Mouse (Mus musculus): ENCODE measurements around the gene Mycn. TPM values are rescaled to one million over a fixed set of nuclear protein-coding genes. Genes with fewer than 3 reads are reported as not detected.
A peak's percentile ranks its signal among the peaks of the same experiment; 100 is the strongest.

Gene Mycn
- total and polyA plus RNA-seq, 2 experiments from 2014 or later: 24.8 to 45.1 TPM

DNA sequence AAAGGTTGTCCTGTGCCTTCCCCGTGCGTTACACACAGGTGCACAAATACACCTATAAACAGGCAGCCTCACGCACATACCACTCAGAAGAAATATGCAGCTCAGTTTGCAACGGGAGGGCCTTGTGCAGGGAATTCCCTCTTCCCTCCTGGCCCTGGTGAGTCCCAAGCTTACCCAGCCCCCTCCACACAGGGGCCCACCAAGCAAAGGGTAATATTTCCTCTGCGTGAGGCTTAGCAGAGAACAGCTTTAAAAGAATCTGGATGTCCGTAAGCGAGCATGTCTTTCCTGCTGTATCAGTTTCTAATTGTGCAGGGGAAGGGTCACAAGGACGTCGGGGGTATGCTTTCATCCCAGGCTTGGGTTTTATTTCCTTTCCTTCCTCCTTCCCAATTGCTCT, 25.4 kb downstream of the Mycn start:
- H3K27ac ChIP-seq (ENCODE audit: low read depth, low read length): no peak overlapping the region

DNA sequence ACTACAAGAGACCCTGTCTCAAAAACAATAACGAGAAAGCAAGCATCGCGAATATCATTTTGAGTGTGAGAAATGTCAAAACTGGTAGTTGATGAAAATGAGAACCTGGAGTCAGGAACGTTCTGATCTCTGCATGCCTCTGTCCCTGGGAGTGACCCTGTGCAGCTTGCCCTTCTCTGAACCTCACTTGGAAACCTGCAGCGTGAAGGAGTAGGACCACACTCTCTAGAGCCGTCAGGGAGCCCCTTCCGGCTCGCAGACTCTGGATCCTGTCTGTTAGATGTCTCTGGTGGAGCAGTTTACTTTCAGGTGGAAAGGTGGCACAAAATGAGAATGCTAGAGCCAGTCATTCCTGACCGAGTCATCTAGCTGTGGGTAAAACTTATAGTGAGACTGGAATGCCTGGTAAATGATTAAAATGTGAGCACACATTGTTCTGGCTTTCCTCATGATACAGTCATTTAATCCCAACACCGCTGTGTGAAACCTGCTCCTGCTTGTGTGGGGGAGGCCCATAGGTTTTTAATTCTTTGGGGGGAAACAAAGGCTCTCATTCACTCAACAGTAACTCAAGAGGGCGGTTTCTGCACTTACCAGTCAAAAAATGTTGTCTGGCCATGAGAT, 31.2 kb downstream of the Mycn start:
- WGBS: 88% methylated on average over 11 of the region's 11 CpGs
- no peak overlapping the region for H3K4me3 ChIP-seq (ENCODE audit: low read depth, low read length)
- no peak overlapping the region for H3K27ac ChIP-seq (ENCODE audit: low read depth, low read length)
- DNase-seq (ENCODE audit: low spot score) (no peak), ATAC-seq (ENCODE audit: low FRiP score) (no peak)
- no peaks in the 10 kb centered on the region for H3K9me3 ChIP-seq (ENCODE audit: low read length)
- H3K36me3 ChIP-seq (ENCODE audit: insufficient read depth, low read length): no peaks in the 10 kb centered on the region
- H3K27me3 ChIP-seq (ENCODE audit: insufficient read depth, low read length): no peaks in the 10 kb centered on the region
- no peak overlapping the region for H3K4me2 ChIP-seq (ENCODE audit: low read depth, low read length, poor library complexity, severe bottlenecking)
- H3K9ac ChIP-seq (replicated peaks; ENCODE audit: low read length, poor library complexity, severe bottlenecking): no peak overlapping the region
- no peak for TF ChIP-seq CTCF (IDR thresholded peaks at IDR 0.05)
- no peaks in the 10 kb centered on the region for H3K4me1 ChIP-seq (ENCODE audit: insufficient read depth, low read length)

More for the DNA sequence above, 25.4 kb downstream of the Mycn start:
- Histone ChIP-seq H3K36me3 (ENCODE audit: insufficient read depth, low read length) (no peaks in the 10 kb centered on the region), H3K4me1 (ENCODE audit: insufficient read depth, low read length) (no peaks in the 10 kb centered on the region), H3K9ac (replicated peaks; ENCODE audit: low read length, poor library complexity, severe bottlenecking) (no peak overlapping the region), H3K9me3 (ENCODE audit: low read length) (no peaks in the 10 kb centered on the region), H3K4me2 (ENCODE audit: low read depth, low read length, poor library complexity, severe bottlenecking) (no peak overlapping the region), H3K27me3 (ENCODE audit: insufficient read depth, low read length) (no peaks in the 10 kb centered on the region), H3K4me3 (ENCODE audit: low read depth, low read length) (no peak overlapping the region)
- DNase-seq (ENCODE audit: low spot score) (no peak), ATAC-seq (ENCODE audit: low FRiP score) (no peak)
- no peak for TF ChIP-seq CTCF (IDR thresholded peaks at IDR 0.05)
- WGBS: 62% methylated on average over 9 of the region's 9 CpGs

DNA sequence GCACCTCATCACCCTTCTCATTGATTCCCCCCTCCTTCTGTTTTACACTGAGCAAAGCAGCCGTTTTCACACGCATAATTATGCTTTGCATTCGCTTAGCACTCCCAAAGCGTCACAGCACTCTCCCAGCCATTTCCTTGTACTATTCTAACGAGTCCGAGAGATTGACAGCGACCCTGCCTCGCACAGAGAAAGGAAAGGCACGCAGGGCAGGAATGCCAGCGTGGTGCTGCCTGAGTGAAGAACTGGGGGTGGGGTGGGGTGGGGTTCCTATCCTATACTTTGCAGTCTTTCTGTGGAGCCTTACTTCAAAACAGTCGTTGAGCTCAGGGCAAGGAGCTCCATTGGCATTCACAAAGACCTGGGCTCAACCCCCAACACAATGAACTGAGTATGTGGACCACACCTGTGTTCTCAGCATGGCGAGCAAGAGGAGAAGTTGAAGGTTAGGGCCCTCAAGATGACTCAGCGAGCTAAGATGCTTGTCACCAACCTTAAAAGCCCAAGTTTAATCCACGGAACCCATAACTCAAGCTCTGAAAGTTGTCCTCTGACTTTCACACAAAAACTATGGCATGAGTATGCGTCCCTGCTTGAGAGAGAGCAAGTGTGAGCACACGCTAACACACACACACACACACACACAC, 32.0 kb downstream of the Mycn start:
- WGBS: 45% methylated on average over 16 of the region's 16 CpGs
- Histone ChIP-seq H3K4me3 (ENCODE audit: low read depth, low read length) (no peak overlapping the region), H3K9me3 (ENCODE audit: low read length) (no peaks in the 10 kb centered on the region), H3K4me2 (ENCODE audit: low read depth, low read length, poor library complexity, severe bottlenecking) (no peak overlapping the region), H3K4me1 (ENCODE audit: insufficient read depth, low read length) (0 out of 2 replicates have a peak, but pooled peaks cover under 1% of the 10 kb centered on the region), H3K9ac (replicated peaks; ENCODE audit: low read length, poor library complexity, severe bottlenecking) (no peak overlapping the region), H3K36me3 (ENCODE audit: insufficient read depth, low read length) (no peaks in the 10 kb centered on the region), H3K27ac (ENCODE audit: low read depth, low read length) (no peak overlapping the region), H3K27me3 (ENCODE audit: insufficient read depth, low read length) (no peaks in the 10 kb centered on the region)
- TF ChIP-seq CTCF (IDR thresholded peaks at IDR 0.05): no peak
- DNase-seq (ENCODE audit: low spot score) (no peak), ATAC-seq (ENCODE audit: low FRiP score) (no peak)

DNA sequence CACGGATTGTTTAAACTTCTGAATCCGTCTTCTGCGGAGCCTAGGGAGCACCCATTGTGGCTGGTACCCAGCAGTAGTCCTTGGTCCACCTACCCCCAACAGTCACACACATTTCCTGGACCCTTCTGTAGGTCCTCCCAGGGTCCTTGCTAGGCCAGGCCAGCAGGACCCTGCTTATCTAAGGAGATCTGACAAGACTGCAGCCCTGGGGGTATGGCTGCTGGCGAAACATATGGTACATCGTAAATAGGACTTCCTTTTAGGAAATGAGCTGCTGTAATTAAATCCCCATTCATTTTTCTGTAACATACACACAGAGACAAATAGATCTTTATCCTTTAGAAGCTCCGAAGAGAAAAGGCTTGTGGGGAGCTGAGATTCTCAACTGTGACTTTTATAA, 34.9 kb downstream of the Mycn start:
- no peak for ATAC-seq (ENCODE audit: low FRiP score)
- WGBS: 50% methylated on average over 6 of the region's 6 CpGs
- no peaks in the 10 kb centered on the region for H3K9me3 ChIP-seq (ENCODE audit: low read length)
- no peak overlapping the region for H3K27ac ChIP-seq (ENCODE audit: low read depth, low read length)
- TF ChIP-seq CTCF (IDR thresholded peaks at IDR 0.05): no peak
- no peak overlapping the region for H3K9ac ChIP-seq (replicated peaks; ENCODE audit: low read length, poor library complexity, severe bottlenecking)
- no peak overlapping the region for H3K4me2 ChIP-seq (ENCODE audit: low read depth, low read length, poor library complexity, severe bottlenecking)
- H3K4me3 ChIP-seq (ENCODE audit: low read depth, low read length): no peak overlapping the region
- no peak for DNase-seq (ENCODE audit: low spot score)
- no peaks in the 10 kb centered on the region for H3K27me3 ChIP-seq (ENCODE audit: insufficient read depth, low read length)
- peaks cover 11% of the 10 kb centered on the region; the same call in 1 of the 2 replicates for H3K4me1 ChIP-seq (ENCODE audit: insufficient read depth, low read length)
- H3K36me3 ChIP-seq (ENCODE audit: insufficient read depth, low read length): no peaks in the 10 kb centered on the region

GRCm38 (mm10) chr12:12906321-12906720, 35.4 kb downstream of the Mycn start:
- Histone ChIP-seq H3K4me2 (ENCODE audit: low read depth, low read length, poor library complexity, severe bottlenecking) (no peak overlapping the region), H3K9me3 (ENCODE audit: low read length) (no peaks in the 10 kb centered on the region), H3K4me3 (ENCODE audit: low read depth, low read length) (no peak overlapping the region), H3K9ac (replicated peaks; ENCODE audit: low read length, poor library complexity, severe bottlenecking) (no peak overlapping the region), H3K27ac (ENCODE audit: low read depth, low read length) (no peak overlapping the region), H3K27me3 (ENCODE audit: insufficient read depth, low read length) (no peaks in the 10 kb centered on the region), H3K4me1 (ENCODE audit: insufficient read depth, low read length) (peaks cover 11% of the 10 kb centered on the region; the same call in 1 of the 2 replicates), H3K36me3 (ENCODE audit: insufficient read depth, low read length) (no peaks in the 10 kb centered on the region)
- ATAC-seq (ENCODE audit: low FRiP score) (no peak), DNase-seq (ENCODE audit: low spot score) (peak; percentile 14)
- WGBS: 46% methylated on average over 8 of the region's 8 CpGs
- no peak for TF ChIP-seq CTCF (IDR thresholded peaks at IDR 0.05)

DNA sequence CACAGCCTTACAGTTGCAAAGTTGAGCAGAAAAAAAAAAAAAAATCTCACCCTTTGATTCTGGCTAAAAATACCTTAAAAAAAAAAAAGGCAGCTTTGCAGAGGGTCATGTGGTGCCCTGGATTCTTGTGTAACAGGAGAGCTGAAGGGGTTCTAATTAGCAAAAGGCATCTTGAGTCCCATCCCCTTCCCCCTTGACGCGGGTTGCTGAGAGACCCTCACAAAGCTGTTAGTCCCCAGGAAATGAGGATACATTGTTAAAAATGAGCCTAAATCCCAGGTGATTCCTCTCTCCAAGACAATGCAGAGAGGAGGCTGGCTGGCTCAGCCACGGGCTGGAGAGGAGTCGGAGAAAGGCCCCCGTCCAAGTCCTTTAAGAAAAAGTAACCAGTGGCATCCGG, 36.6 kb downstream of the Mycn start:
- no peaks in the 10 kb centered on the region for H3K36me3 ChIP-seq (ENCODE audit: insufficient read depth, low read length)
- no peak overlapping the region for H3K4me3 ChIP-seq (ENCODE audit: low read depth, low read length)
- H3K27me3 ChIP-seq (ENCODE audit: insufficient read depth, low read length): no peaks in the 10 kb centered on the region
- peak overlapping the region; percentile 85 for H3K27ac ChIP-seq (ENCODE audit: low read depth, low read length)
- ATAC-seq (ENCODE audit: low FRiP score): 0 out of 2 replicates have a peak, but pooled peaks have one; percentile 2
- H3K9ac ChIP-seq (replicated peaks; ENCODE audit: low read length, poor library complexity, severe bottlenecking): no peak overlapping the region
- H3K4me1 ChIP-seq (ENCODE audit: insufficient read depth, low read length): peaks cover 11% of the 10 kb centered on the region; the same call in 1 of the 2 replicates
- H3K9me3 ChIP-seq (ENCODE audit: low read length): no peaks in the 10 kb centered on the region
- H3K4me2 ChIP-seq (ENCODE audit: low read depth, low read length, poor library complexity, severe bottlenecking): no peak overlapping the region
- TF ChIP-seq CTCF (IDR thresholded peaks at IDR 0.05): no peak
- peak; percentile 34 for DNase-seq (ENCODE audit: low spot score)
- WGBS: 25% methylated on average over 6 of the region's 6 CpGs
